Mouse (Mus musculus) heart, postnatal 0 days (tissue): Measurements from ENCODE around the gene Wdr66.

Experiments
- CTCF ChIP-seq: IDR thresholded peaks from 2 replicates; pipeline ENCODE4 v1.5.1; 2016; ENCODE audit warnings: antibody characterized with exemption, control low read depth, low read depth
- EP300 ChIP-seq: IDR thresholded peaks from 2 replicates; pipeline ENCODE4 v1.6.1; 2016; ENCODE audit warnings: antibody characterized with exemption, low read depth

- TF ChIP-seq CTCF, result no peak
- TF ChIP-seq EP300, result no peak
These were observed 19.0 kb downstream of the Wdr66 start for GRCm38 (mm10) chr5:123270917-123271316.
